Mouse (Mus musculus) natural killer cell, adult 2 months (primary cell): ENCODE measurements around the gene Snrpn.
"Not testable (repeated sequence)": the region's sequence is repeated elsewhere in the genome, so short reads cannot be mapped to it uniquely, and the experiment has no call there.

Source experiments
- DNase-seq, 2 experiments: peaks; one replicate each; pipeline ENCODE4 v3.0.0; 2022; ENCODE audit warnings: low spot score in 2 of 2

Gene Snrpn

DNA sequence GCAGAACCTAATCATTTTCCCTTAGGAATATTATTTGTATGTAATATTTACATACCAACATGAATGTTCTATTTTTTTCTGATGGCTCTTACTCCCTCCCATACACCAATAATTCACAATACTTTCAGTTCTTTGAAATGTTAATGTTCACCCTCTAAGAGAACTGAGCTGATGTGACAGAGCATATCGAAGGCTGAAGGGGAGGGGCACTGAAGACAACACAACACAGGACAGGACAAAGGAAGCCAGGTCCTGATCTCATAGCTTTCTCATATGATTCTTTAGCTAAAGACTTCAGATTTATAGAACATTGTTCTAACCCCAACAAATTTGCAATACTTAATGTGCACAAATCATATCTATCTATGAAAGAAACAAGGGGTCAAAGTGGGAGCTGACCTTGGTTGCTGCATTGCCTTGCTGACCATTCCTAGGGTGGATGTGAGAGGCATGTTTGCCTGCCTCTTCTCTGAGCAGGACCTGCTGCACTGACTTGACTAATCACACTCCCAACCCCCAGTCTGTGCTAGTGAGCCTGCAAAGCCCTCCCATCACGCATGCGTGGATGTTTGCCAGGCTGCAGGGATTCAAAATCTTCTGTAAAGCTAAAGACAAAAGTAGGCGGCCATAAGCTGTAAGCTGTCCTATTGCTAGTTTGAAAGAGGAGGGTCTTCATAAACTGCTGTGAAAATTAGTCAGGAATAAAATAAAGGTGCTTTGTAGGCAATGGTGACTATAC lies at the start of gene Snrpn:
Gene Snrpn (minus strand): TSS at position 478 of the 739 bp plus-strand sequence.
- no peak for DNase-seq

DNA sequence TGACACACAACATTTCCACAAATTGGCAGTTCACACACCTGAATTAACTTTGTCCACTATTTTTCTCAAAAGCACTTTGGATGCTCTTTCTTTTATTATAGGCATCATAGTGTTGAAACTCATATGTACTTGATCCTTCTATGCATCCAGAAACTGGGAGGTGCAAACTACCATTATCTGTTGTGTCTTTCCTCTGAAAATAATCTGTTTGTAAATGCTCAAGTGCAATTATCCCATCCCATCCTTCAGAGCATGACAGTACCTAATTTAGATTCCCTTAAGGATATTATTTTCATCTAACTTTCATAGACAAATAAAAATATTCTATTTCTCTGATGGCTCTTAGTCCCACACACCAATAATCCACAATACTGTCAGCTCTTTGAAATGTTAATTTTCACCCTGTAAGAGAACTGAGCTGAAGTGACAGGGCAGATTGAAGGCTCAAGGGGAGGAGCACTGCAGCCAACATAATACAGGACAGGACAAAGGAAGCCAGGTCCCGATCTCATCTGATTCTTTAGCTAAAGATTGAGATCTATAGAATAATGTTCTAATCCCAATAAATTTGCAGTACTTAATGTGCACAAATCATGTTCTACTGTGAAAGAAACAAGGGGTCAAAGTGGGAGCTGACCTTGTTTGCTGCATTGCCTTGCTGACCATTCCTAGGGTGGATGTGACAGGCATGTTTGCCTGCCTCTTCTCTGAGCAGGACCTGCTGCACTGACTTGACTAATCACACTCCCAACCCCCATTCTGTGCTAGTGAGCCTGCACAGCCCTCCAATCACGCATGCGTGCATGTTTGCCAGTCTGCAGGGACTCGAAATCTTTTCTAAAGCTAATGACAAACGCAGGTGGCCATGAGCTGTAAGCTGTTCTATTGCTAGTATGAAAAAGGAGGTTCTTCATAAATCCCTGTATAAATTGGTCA lies 30.5 kb upstream of the Snrpn start:
- no peak for DNase-seq

DNA sequence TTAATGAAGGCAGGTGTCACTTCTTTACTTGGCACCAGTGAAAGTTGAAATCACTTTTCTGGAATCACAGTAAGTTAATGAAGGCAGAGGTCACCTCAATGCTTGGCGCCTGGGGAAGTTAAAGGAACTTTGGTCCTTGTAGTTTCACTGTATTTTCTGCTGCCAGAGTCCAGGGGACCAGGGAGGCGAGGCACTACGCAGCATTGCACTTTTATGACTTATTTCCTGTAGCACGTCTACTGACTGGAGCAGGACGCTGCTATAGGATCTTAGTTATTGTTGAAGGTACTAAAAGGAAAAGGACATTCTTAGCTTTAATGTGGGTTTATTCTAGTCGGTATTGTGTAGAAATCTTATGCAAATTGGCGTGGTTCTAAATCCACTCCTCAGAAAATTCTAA lies 14.7 kb downstream of the Snrpn start:
- DNase-seq, result no peak

- not testable (repeated sequence) for DNase-seq
Observed at GRCm38 (mm10) chr7:60123086-60123624, 16.9 kb downstream of the Snrpn start.

DNA sequence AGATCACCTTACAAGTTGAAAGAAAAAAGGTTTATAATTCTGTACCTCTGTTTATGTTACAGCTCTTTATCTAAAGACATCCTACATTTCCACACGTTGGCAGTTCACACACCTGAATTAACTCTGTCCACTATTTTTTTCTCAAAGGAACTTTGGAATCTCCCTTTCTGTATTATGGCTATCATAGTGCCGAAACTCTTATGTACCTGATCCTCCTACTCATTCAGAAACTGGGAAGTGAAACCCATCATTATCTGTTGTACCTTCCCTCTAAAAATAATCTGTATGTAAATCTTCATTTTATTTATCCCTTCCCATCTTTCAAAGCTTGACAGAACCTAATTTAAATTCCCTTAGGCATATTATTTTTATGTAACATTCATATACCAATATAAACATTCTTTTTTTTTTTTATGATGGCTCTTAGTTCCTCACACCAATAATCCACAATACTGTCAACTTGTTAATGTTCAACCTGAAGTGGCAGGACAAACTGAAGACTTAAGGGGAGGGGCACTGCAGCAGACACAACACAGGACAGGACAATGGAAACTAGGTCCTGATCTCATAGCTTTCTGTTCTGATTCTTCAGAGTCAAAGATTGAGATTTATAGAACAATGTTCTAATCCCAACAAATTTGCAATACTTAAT lies 17.5 kb downstream of the Snrpn start:
- no peak for DNase-seq

DNA sequence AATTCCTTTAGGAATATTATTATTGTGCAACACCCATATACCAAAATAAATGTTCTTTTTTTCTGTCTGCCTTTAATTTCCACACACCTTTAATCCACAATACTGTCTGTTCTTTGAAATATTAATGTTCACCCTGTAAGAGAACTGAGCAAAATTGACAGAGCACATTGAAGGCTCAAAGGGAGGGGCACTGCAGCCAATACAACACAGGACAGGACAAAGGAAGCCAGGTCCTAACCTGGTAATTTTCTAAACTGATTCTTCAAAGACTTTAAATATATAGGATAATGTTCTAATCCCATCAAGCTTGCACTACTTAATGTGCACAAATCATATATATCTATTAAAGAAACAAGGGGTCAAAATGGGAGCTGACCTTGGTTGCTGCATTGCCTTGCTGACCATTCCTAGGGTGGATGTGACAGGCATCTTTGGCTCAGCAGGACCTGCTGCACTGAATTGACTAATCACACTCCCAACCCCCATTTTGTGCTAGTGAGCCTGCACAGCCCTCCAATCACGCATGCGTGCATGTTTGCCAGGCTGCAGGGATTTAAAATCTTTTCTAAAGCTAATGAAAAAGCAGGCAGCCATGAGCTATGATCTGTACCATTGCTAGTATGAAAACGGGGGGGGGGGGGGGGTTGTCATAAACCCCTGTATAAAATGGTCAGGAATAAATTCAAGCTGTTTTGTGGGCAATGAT lies 42.7 kb downstream of the Snrpn start:
- DNase-seq, result no peak

GRCm38 (mm10) chr7:60076301-60076700 lies 63.7 kb downstream of the Snrpn start:
- no peak for DNase-seq

DNA sequence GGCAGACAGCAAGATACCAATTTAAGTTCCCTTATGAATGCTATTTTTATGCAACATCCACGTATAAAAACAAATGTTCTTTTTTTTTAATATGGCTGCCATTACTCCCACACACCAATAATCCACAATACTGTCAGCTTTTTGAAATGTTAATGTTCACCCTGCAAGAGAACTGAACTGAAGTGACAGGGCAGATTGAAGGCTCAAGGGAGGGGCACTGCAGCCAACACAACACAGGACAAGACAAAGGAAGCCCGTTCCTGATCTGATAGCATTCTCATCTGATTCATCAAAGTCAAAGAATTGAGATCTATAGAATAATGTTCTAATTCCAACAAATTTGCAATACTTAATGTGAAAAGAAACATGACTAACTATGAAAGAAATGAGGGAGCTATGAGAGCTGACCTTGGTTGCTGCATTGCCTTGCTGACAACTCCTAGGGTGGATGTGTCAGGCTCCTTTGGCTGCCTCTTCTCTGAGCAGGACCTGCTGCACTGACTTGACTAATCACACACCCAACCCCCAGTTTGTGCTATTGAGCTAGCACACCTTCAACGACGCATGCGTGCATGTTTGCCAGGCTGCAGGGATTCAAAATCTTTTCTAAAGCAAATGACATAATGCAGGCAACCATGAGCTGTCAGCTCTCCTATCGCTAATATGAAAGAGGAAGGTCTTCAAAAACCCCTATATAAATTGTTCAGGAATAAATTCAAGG lies 92.4 kb downstream of the Snrpn start:
- DNase-seq, result no peak

DNA sequence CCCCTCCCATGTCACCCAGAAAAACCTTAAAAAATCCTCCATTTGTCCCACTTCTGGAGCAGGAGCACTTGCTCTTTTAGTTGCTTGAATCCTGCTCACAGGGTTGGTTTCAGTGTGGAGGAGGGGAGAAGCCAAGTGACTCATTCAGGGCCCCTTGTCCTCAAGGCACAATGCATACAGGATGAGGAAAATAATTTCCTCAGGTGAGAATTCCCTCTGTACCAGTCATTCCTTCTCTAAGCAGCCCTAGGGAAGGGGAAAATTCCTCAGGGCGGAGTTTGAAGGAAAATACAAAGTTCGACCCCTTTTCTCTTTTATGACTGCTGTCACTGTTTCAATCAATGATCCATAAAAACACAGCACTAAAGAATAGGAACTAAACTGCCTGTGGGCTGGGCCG lies 126.8 kb downstream of the Snrpn start:
- DNase-seq, result no peak

- DNase-seq, result no peak
Observed at GRCm38 (mm10) chr7:60007727-60008360, 132.2 kb downstream of the Snrpn start.

- no peak for DNase-seq
Observed at GRCm38 (mm10) chr7:60006262-60006661, 133.8 kb downstream of the Snrpn start.

GRCm38 (mm10) chr7:60004606-60005330 lies 135.3 kb downstream of the Snrpn start, which contains the start of the genes Snurf and Gm38393:
Gene Snurf, minus strand, starts transcription at chr7:60005049.
Gene Gm38393, minus strand, starts transcription at chr7:60005064.
- no peak for DNase-seq

- no peak for DNase-seq
Observed at GRCm38 (mm10) chr7:60003921-60004605, 136.0 kb downstream of the Snrpn start.

- DNase-seq, result no peak
Observed at GRCm38 (mm10) chr7:60003006-60003865, 136.8 kb downstream of the Snrpn start.

DNA sequence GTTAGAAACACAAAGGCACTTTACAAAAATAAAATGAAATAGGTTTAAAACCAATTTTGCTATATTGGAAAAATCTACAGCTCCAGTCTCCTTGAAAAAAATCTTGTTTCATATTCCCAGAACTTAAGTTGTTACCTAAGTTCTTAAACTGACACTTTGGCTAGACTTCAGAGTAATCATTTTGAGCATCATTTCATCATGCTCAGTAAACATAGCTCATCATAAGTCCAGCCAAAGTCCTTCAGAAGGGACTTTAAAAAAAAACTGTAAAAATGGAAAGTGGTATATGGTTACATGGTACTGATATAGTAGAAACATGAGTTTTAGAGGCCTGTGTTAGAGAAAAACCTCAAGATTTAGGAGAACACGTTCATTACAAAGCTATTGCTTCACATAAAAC lies 161.4 kb downstream of the Snrpn start:
- no peak for DNase-seq
